Mouse (Mus musculus) liver, embryonic 15.5 days (tissue): Measurements from ENCODE around the gene Phkb. TPM values are rescaled to one million over a fixed set of nuclear protein-coding genes. Genes with fewer than 3 reads are reported as not detected.
A peak's percentile ranks its signal among the peaks of the same experiment; 100 is the strongest.
"Not testable (repeated sequence)": the region's sequence is repeated elsewhere in the genome, so short reads cannot be mapped to it uniquely, and the experiment has no call there.

ENCODE experiments used
- ATAC-seq: fragments of 200-750 bp; cut with Nextera tagmentation; 2 replicates; pipeline ENCODE4 v1.8.0; 2017; ENCODE audit warnings: moderate number of reproducible peaks, mild to moderate bottlenecking, moderate library complexity; ENCODE audit not compliant: insufficient read depth
- H3K27ac ChIP-seq: fragments of 300-500 bp; sonication (generic); replicated peaks from 2 replicates; pipeline ENCODE4 v1.5.1; 2015; ENCODE audit warnings: mild to moderate bottlenecking, inconsistent platforms
- H3K27me3 ChIP-seq: fragments of 300-500 bp; sonication (generic); 2 replicates; pipeline ENCODE4 v1.6.1; 2015; ENCODE audit warnings: mild to moderate bottlenecking, inconsistent platforms
- H3K36me3 ChIP-seq: fragments of 300-500 bp; sonication (generic); replicated peaks from 2 replicates; pipeline ENCODE4 v1.6.1; 2015; ENCODE audit warnings: moderate library complexity, mild to moderate bottlenecking, inconsistent platforms
- H3K4me1 ChIP-seq: fragments of 300-500 bp; sonication (generic); replicated peaks from 2 replicates; pipeline ENCODE4 v1.6.1; 2015; ENCODE audit warnings: inconsistent platforms
- H3K4me2 ChIP-seq: fragments of 300-500 bp; sonication (generic); 2 replicates; pipeline ENCODE4 v1.6.1; 2015; ENCODE audit warnings: moderate library complexity, mild to moderate bottlenecking, inconsistent platforms
- H3K4me3 ChIP-seq: fragments of 300-500 bp; sonication (generic); replicated peaks from 2 replicates; pipeline ENCODE4 v1.5.1; 2015; ENCODE audit warnings: mild to moderate bottlenecking, inconsistent platforms
- H3K9ac ChIP-seq: fragments of 300-500 bp; sonication (generic); 2 replicates; pipeline ENCODE4 v1.6.1; 2015; ENCODE audit warnings: moderate library complexity, mild to moderate bottlenecking, inconsistent platforms
- H3K9me3 ChIP-seq: fragments of 300-500 bp; sonication (generic); replicated peaks from 2 replicates; pipeline ENCODE4 v1.6.1; 2016; ENCODE audit warnings: inconsistent platforms
- WGBS: fragments of 180-500 bp; shearing (Covaris S2); methylation state at CpG from one replicate; pipeline ENCODE4 v1.1.7; 2015; ENCODE audit warnings: mixed read lengths; ENCODE audit not compliant: insufficient replicate concordance; 5-methylcytosine and 5-hydroxymethylcytosine counted together
- polyA plus RNA-seq: library from polyadenylated mRNA; unstranded; fragments of >200 nt; fragmentation: Nextera tagmentation; extraction: Ambion mirVana; gene quantifications from 2 replicates; pipeline ENCODE4 v1.2.1, GENCODE M21; 2015

Gene Phkb
- 11.4 and 11.7 TPM in 2 replicates for polyA plus RNA-seq

DNA sequence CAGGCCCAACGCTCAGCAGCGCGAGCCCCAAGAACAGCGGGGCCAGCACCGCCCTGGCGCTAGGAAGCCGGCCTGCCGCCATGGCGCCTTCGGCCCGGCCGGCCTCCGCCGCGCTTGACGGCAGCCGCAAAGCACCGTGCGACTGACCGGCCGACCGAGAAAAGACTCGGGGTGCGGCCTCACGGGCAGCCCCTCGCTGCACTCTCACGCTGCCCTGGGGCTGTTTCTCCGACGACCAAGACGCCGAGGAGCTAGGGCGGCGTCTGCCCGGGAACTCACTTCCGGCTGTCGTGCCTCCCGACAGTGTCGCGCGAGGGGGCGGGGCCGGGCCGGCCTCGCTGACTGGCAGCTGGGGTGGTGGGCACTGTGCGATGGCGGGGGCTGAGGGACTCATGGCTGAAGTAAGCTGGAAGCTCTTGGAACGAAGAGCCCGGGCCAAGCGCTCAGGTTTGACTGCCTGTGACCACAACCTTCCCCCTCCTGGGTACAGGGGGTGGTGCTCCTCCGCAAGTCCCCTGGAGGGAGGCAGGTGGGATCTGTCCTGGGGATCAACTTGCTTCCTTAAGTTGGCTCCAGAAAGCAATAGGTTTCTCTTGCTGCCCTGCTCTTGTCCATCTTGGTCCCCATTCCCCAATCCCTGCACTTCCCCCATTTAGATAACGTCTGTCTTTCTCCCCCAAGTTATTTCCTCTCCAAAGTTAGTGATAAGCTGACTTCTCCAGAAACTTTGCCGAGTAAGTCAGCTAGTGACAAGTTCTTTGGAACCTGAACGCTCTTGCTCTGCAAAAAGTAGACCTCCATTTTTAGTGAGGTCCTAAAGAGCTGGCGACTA is at the start of gene Phkb, which contains the start of gene Itfg1:
Gene Phkb (plus strand): TSS at position 303 of the 832 bp plus-strand sequence.
Gene Itfg1 (minus strand): TSS at position 265 of the 832 bp plus-strand sequence.
- WGBS = under 1% methylated on average over 54 of the region's 54 CpGs
- peak within 1 kb of the TSS; percentile 83 for H3K4me2 ChIP-seq

GRCm38 (mm10) chr8:85796392-85796791 is 44.4 kb upstream of the Phkb start:
- not testable (repeated sequence) for ATAC-seq, H3K4me3 ChIP-seq, H3K27ac ChIP-seq, H3K27me3 ChIP-seq, H3K4me2 ChIP-seq, H3K36me3 ChIP-seq, H3K4me1 ChIP-seq, H3K9ac ChIP-seq, H3K9me3 ChIP-seq
- WGBS = 78% methylated on average over 1 of the region's 1 CpGs

More for the DNA sequence above, at the start of gene Phkb, which contains the start of gene Itfg1:
- Histone ChIP-seq H3K4me3 (peak within 1 kb of the TSS; percentile 90), H3K4me1 (peaks cover 23% of the 10 kb centered on the region), H3K36me3 (peaks cover 9% of the 10 kb centered on the region), H3K9me3 (no peaks in the 10 kb centered on the region), H3K9ac (peak within 1 kb of the TSS; percentile 80), H3K27me3 (no peaks in the 10 kb centered on the region), H3K27ac (peak within 1 kb of the TSS; percentile 95)
- ATAC-seq = peak; percentile 92

- 66% methylated on average over 1 of the region's 1 CpGs for WGBS
- no peaks in the 10 kb centered on the region for H3K9me3 ChIP-seq
- H3K36me3 ChIP-seq = peaks cover 6% of the 10 kb centered on the region; the same call in 1 of the 2 replicates
- H3K27ac ChIP-seq = no peak overlapping the region
- no peak overlapping the region for H3K4me2 ChIP-seq
- no peak overlapping the region for H3K4me3 ChIP-seq
- H3K9ac ChIP-seq = no peak overlapping the region
- 0 out of 2 replicates have a peak, but pooled peaks cover 12% of the 10 kb centered on the region for H3K4me1 ChIP-seq
- no peaks in the 10 kb centered on the region for H3K27me3 ChIP-seq
- ATAC-seq = no peak
These were observed 40.6 kb upstream of the Phkb start for GRCm38 (mm10) chr8:85800164-85800563.

DNA sequence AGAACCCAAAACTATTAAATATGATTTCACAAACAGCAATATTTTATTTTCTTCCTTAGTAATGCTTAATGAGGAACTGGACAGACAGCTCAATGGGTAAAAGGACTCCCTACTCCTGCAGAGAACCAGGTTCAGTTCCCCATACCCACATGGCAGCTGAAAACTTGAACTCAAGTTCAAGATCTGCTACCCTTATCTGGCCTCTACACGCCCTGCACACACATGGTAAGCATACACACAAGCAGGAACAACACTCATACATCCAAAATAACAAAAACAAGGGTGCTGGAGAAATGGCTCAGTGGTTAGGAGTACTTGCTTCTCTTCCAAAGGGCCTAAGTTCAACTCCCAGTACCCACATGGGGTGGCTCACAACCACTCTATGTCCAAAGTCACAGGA is 39.4 kb upstream of the Phkb start:
- ATAC-seq = 0 out of 2 replicates have a peak, but pooled peaks have one; percentile 47

DNA sequence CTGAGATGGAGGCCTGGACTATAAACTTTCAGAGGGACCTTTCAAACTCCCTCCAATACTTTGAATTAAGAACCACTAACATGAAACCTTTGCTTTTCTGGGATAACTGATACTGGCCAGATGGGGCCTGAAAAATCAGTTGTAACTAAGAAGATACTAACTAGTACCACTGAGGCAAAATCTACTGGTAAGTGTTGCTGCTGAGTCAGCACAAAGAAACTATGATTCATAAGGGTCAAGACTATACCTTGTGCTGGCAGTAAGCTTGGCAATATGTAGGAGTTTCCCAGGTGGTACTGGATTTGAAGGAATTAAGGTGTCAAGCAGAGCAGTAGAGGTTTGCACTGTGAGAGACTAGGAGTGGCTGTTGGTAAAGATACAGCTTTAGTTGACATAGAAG is 27.1 kb upstream of the Phkb start:
- no peak overlapping the region for H3K4me2 ChIP-seq
- H3K36me3 ChIP-seq = peaks cover 5% of the 10 kb centered on the region; the same call in 1 of the 2 replicates
- no peak for ATAC-seq
- H3K4me1 ChIP-seq = no peaks in the 10 kb centered on the region
- H3K4me3 ChIP-seq = no peak overlapping the region
- no peaks in the 10 kb centered on the region for H3K27me3 ChIP-seq
- no peak overlapping the region for H3K27ac ChIP-seq
- H3K9me3 ChIP-seq = no peaks in the 10 kb centered on the region
- no peak overlapping the region for H3K9ac ChIP-seq

More for the DNA sequence above, 39.4 kb upstream of the Phkb start:
- 0 out of 2 replicates have a peak, but pooled peaks cover 12% of the 10 kb centered on the region for H3K4me1 ChIP-seq
- 38% methylated on average over 1 of the region's 1 CpGs for WGBS
- H3K4me3 ChIP-seq = no peak overlapping the region
- no peak overlapping the region for H3K4me2 ChIP-seq
- no peak overlapping the region for H3K27ac ChIP-seq
- H3K9ac ChIP-seq = no peak overlapping the region
- H3K9me3 ChIP-seq = no peaks in the 10 kb centered on the region
- peaks cover 6% of the 10 kb centered on the region; the same call in 1 of the 2 replicates for H3K36me3 ChIP-seq
- H3K27me3 ChIP-seq = no peaks in the 10 kb centered on the region

DNA sequence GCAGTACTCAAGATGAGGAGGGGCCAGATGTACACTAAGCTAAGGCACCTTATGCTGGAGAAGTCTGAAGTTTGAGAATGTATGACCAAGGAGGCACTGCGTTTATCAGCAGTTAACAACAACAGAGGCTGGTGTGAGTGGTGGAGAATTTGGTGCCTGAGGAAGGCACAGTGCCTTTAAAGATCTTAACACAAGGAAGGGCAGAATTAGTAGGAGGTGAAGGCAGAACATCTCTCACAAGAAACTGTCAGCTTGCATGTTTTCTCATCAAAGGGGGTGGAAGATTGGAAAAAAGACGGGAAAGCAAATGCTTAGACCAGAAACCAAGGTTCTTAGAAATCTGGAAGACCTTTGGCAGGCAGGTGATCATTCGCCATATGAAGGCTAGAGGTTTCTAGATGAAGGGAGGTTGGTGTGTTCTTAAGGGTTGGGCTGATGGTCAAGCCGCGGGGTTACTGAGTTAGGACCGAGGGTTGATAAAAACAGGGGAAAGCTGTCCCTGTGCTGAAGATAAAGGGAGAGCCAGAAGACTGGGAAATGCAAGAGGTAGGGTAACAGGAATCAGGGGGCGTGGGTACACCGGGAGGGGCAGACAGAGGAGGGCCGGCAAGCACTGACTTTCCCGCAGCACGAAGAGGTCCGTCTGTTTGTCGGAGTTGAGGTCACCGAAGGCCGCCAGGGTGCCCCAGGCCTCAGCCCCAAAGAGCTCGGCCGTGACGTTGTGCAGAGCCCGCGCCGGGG is 673 bp upstream of the Phkb start:
- H3K27me3 ChIP-seq = no peaks in the 10 kb centered on the region
- ATAC-seq = no peak; the same call in 1 of the 2 replicates
- peaks cover 23% of the 10 kb centered on the region for H3K4me1 ChIP-seq
- peak overlapping the region; percentile 80 for H3K9ac ChIP-seq
- H3K27ac ChIP-seq = peak overlapping the region; percentile 95
- WGBS = under 1% methylated on average over 21 of the region's 21 CpGs
- peak overlapping the region; percentile 83 for H3K4me2 ChIP-seq
- peaks cover 15% of the 10 kb centered on the region for H3K36me3 ChIP-seq
- no peaks in the 10 kb centered on the region for H3K9me3 ChIP-seq
- peak overlapping the region; percentile 90 for H3K4me3 ChIP-seq

DNA sequence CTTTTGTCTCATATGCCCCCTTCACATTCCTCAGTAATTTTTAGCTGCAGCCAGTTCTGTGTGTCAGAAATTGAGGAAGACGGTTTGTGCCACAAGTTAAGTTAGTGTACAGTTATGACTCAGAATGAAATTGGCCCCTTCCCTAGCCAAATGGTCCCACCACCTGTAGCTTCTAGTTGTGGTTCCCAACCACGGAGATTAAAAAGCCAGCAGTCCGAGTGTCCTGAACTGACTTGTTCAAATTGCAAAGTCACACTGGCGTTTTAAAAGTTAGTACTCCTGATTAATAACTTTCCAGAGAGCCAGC is 683 bp downstream of the Phkb start:
- peaks cover 9% of the 10 kb centered on the region; the same call in 1 of the 2 replicates for H3K36me3 ChIP-seq
- H3K9ac ChIP-seq = peak overlapping the region; percentile 80
- WGBS = 0% methylated on average over 4 of the region's 4 CpGs
- H3K27ac ChIP-seq = peak overlapping the region; percentile 95
- no peaks in the 10 kb centered on the region for H3K27me3 ChIP-seq
- ATAC-seq = no peak
- H3K4me3 ChIP-seq = peak overlapping the region; percentile 90
- H3K4me1 ChIP-seq = peaks cover 23% of the 10 kb centered on the region
- H3K4me2 ChIP-seq = peak overlapping the region; percentile 83
- H3K9me3 ChIP-seq = no peaks in the 10 kb centered on the region

DNA sequence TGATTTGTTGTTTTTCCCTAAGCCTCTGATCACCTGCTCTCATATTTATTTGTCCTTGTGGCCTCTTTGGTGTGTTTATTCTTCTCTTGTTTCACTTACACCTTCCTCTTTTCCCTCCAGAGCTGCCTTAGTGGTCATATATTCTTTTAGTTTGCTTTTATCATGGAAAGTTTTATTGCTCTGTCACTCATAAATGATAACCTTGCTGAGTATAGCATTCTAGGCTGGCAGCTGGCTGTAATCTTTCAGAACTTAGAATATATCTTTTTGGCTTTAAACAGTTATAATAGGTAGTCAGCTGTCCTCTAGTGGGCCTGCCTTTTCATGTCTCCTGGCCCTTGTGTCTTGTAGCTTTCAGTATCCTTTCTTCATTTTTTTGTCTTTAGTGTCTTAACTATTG is 5.1 kb downstream of the Phkb start:
- H3K9ac ChIP-seq = no peak overlapping the region
- ATAC-seq = no peak
- no peaks in the 10 kb centered on the region for H3K9me3 ChIP-seq
- H3K4me1 ChIP-seq = peaks cover 9% of the 10 kb centered on the region
- no peak overlapping the region for H3K4me2 ChIP-seq
- no peak overlapping the region for H3K27ac ChIP-seq
- H3K36me3 ChIP-seq = no peaks in the 10 kb centered on the region
- H3K27me3 ChIP-seq = no peaks in the 10 kb centered on the region
- no peak overlapping the region for H3K4me3 ChIP-seq

DNA sequence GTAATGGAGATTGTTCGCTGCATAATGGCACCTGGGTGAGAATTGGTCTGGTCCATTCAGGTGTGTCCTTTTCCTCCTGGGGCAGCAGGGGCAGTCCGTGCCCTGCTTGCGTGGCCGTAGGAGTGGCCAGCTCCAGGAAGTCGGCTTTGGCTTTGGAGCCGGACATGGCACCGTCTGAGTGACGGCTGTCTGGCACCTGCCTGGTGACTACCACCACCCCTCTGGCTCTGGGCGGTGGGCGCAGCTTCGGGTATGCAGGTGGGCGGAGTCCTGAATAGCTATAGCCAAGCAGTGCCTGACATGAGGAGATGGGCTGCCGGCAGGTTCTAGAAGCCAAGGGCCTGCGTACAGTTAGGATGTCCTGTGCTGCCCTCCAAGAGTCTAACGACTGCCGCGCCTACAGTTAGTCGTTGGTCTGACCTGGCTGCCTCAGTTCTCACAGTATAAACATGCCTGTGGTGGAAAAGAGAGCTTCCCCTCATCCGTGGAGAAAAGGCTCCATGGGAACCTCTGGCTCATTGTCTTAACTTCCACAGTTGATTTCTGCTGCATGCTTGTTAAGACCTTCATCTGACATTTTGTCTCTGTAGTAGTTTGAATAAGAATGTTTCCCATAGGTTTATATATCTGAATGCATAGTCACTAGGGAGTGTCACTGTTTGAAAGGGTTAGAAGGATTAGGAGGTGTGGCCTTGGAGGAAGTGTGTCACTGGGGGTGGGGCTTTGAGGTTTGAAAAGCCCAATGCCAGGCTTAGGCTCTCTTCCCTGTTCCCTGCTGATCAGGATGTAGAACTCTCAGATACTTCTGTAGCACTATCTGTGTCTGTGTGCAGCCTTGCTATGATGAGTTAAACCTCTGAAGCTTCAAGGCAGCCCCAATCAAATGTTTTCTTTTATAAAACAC is 13.7 kb downstream of the Phkb start:
- WGBS = 81% methylated on average over 19 of the region's 19 CpGs
- ATAC-seq = no peak
- no peak overlapping the region for H3K4me2 ChIP-seq
- H3K36me3 ChIP-seq = 0 out of 2 replicates have a peak, but pooled peaks cover 6% of the 10 kb centered on the region
- H3K27ac ChIP-seq = no peak overlapping the region
- H3K27me3 ChIP-seq = no peaks in the 10 kb centered on the region
- H3K4me3 ChIP-seq = no peak overlapping the region
- H3K4me1 ChIP-seq = no peaks in the 10 kb centered on the region; the same call in 1 of the 2 replicates
- no peak overlapping the region for H3K9ac ChIP-seq
- no peaks in the 10 kb centered on the region for H3K9me3 ChIP-seq

DNA sequence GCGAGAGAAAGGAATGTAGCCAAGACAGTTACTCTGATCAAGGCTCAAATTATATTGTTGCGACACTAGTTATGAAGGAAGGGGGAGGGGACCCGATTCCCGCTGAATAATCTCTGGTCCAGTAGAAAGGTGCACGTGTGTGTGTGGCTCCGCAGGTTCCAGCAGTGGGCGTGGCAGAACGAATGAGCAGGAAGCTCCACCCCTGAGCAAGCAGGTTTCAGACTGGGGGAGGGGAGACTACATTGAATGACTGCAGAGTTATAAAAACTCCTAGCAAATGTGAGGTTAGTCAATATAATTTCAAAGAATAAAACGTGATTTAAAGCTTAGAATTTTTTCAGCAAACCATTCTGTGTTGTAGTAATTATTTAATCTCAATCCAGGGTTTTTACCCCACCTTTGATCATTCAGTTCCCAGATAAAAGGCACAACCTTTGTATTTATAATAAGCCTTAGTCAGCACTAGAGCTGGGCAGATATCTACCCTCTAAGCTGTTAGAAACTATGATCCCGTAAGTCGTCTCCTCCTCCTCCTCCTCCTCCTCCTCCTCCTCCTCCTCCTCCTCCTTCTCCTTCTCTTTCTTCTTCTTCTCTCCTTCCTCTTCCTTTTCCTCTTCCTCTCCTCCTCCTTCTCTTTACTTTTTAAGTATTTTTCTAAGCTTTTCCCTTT is 16.6 kb downstream of the Phkb start:
- not testable (repeated sequence) for H3K9me3 ChIP-seq, H3K27ac ChIP-seq, H3K4me1 ChIP-seq, H3K4me2 ChIP-seq, H3K27me3 ChIP-seq, ATAC-seq, H3K4me3 ChIP-seq, H3K36me3 ChIP-seq, H3K9ac ChIP-seq
- WGBS = 34% methylated on average over 11 of the region's 11 CpGs
